Mouse (Mus musculus): ENCODE results near the gene Arfgap3.
"Not testable (repeated sequence)": the region's sequence is repeated elsewhere in the genome, so short reads cannot be mapped to it uniquely, and the experiment has no call there.

Arfgap3 gene

GRCm38 (mm10) chr15:83349954-83350711 is at the start of gene Arfgap3:
Arfgap3 (minus strand) TSS chr15:83350247.
- peak; percentile 84 for DNase-seq (ENCODE audit: low read depth)

- no peak for DNase-seq (ENCODE audit: low read depth)
Measured at GRCm38 (mm10) chr15:83392722-83393121, 42.7 kb upstream of the Arfgap3 start.

- DNase-seq (ENCODE audit: low read depth): no peak
Measured at GRCm38 (mm10) chr15:83387911-83388310, 37.9 kb upstream of the Arfgap3 start.

GRCm38 (mm10) chr15:83383633-83384032 is 33.6 kb upstream of the Arfgap3 start:
- no peak for DNase-seq (ENCODE audit: low read depth)

GRCm38 (mm10) chr15:83383136-83383535 is 33.1 kb upstream of the Arfgap3 start:
- no peak for DNase-seq (ENCODE audit: low read depth)

GRCm38 (mm10) chr15:83382467-83382866 is 32.4 kb upstream of the Arfgap3 start:
- no peak for DNase-seq (ENCODE audit: low read depth)

- DNase-seq (ENCODE audit: low read depth): peak; percentile 74
Measured at GRCm38 (mm10) chr15:83377153-83377552, 27.1 kb upstream of the Arfgap3 start.

- peak; percentile 87 for DNase-seq (ENCODE audit: low read depth)
Measured at GRCm38 (mm10) chr15:83375136-83375535, 25.1 kb upstream of the Arfgap3 start.

- DNase-seq (ENCODE audit: low read depth): no peak
Measured at GRCm38 (mm10) chr15:83374076-83374475, 24.0 kb upstream of the Arfgap3 start.

GRCm38 (mm10) chr15:83368702-83369101 is 18.7 kb upstream of the Arfgap3 start:
- DNase-seq (ENCODE audit: low read depth): not testable (repeated sequence)

- no peak for DNase-seq (ENCODE audit: low read depth)
Measured at GRCm38 (mm10) chr15:83368261-83368660, 18.2 kb upstream of the Arfgap3 start.

- peak; percentile 64 for DNase-seq (ENCODE audit: low read depth)
Measured at GRCm38 (mm10) chr15:83366933-83367552, 17.0 kb upstream of the Arfgap3 start.

- no peak for DNase-seq (ENCODE audit: low read depth)
Measured at GRCm38 (mm10) chr15:83365697-83366096, 15.7 kb upstream of the Arfgap3 start.

GRCm38 (mm10) chr15:83364194-83364593 is 14.1 kb upstream of the Arfgap3 start:
- DNase-seq (ENCODE audit: low read depth): peak; percentile 68

GRCm38 (mm10) chr15:83362813-83363212 is 12.8 kb upstream of the Arfgap3 start:
- DNase-seq (ENCODE audit: low read depth): not testable (repeated sequence)

GRCm38 (mm10) chr15:83360899-83361298 is 10.9 kb upstream of the Arfgap3 start:
- not testable (repeated sequence) for DNase-seq (ENCODE audit: low read depth)

GRCm38 (mm10) chr15:83360140-83360539 is 10.1 kb upstream of the Arfgap3 start:
- DNase-seq (ENCODE audit: low read depth): no peak

- DNase-seq (ENCODE audit: low read depth): no peak
Measured at GRCm38 (mm10) chr15:83358476-83358875, 8.4 kb upstream of the Arfgap3 start.

GRCm38 (mm10) chr15:83351546-83351945 is 1.5 kb upstream of the Arfgap3 start:
- DNase-seq (ENCODE audit: low read depth): no peak

GRCm38 (mm10) chr15:83350859-83351258 is 812 bp upstream of the Arfgap3 start:
- no peak for DNase-seq (ENCODE audit: low read depth)

GRCm38 (mm10) chr15:83349225-83349953 is 658 bp downstream of the Arfgap3 start:
- DNase-seq (ENCODE audit: low read depth): no peak

- no peak for DNase-seq (ENCODE audit: low read depth)
Measured at GRCm38 (mm10) chr15:83348747-83349146, 1.3 kb downstream of the Arfgap3 start.

Data from c-Kit-positive CD71-positive TER-119-negative erythroid progenitor cells, embryonic 14.5 days (primary cell).